Mouse (Mus musculus) liver, adult 2 months (tissue): ENCODE measurements around the gene Gng10. TPM values are rescaled to one million over a fixed set of nuclear protein-coding genes. Genes with fewer than 3 reads are reported as not detected.

Source experiments
- DNase-seq: peaks from one replicate; pipeline ENCODE4 v3.0.0-alpha.2; 2011; ENCODE audit warnings: low read depth, low spot score; ENCODE audit errors: extremely low read depth
- H3K27ac ChIP-seq: fragments of 200-500 bp; replicated peaks from 2 replicates; pipeline ENCODE4 v1.5.1; 2012; ENCODE audit warnings: low read depth, mild to moderate bottlenecking, control low read depth, inconsistent platforms, low read length; ENCODE audit not compliant: insufficient read depth
- H3K27me3 ChIP-seq: fragments of 200-500 bp; 2 replicates; pipeline ENCODE4 v1.6.1; 2012; ENCODE audit warnings: mild to moderate bottlenecking, moderate library complexity, low read length, inconsistent platforms; ENCODE audit not compliant: control insufficient read depth, insufficient read depth
- H3K36me3 ChIP-seq: fragments of 200-500 bp; 2 replicates; pipeline ENCODE4 v1.6.1; 2012; ENCODE audit warnings: low read length, inconsistent platforms; ENCODE audit not compliant: control insufficient read depth, insufficient read depth
- H3K4me1 ChIP-seq: fragments of 200-500 bp; 2 replicates; pipeline ENCODE4 v1.6.1; 2011; ENCODE audit warnings: low read length; ENCODE audit not compliant: control insufficient read depth, insufficient read depth
- H3K4me3 ChIP-seq: fragments of 200-500 bp; 2 replicates; pipeline ENCODE4 v1.5.1; 2011; ENCODE audit warnings: low read depth, mild to moderate bottlenecking, control low read depth, low read length, moderate library complexity; ENCODE audit not compliant: insufficient read depth
- H3K79me2 ChIP-seq: fragments of 200-500 bp; 2 replicates; pipeline ENCODE4 v1.6.1; 2012; ENCODE audit warnings: inconsistent platforms, mild to moderate bottlenecking, low read length, moderate library complexity; ENCODE audit not compliant: control insufficient read depth, insufficient read depth
- H3K9ac ChIP-seq: fragments of 200-500 bp; 2 replicates; pipeline ENCODE4 v1.6.1; 2012; ENCODE audit warnings: low read depth, mild to moderate bottlenecking, control low read depth, inconsistent platforms, low read length
- CTCF ChIP-seq: fragments of 200-500 bp; IDR thresholded peaks from 2 replicates; pipeline ENCODE4 v1.5.1; 2011; ENCODE audit warnings: low read depth, low read length, control low read depth
- POLR2A ChIP-seq: fragments of 200-500 bp; IDR thresholded peaks from 2 replicates; pipeline ENCODE4 v1.6.1; 2011; ENCODE audit warnings: low read length, control low read depth; ENCODE audit not compliant: insufficient read depth; ENCODE audit errors: extremely low read depth
- WGBS: fragments of 180-500 bp; shearing (Covaris S2); methylation state at CpG from one replicate; pipeline ENCODE4 v1.1.7; 2018; 5-methylcytosine and 5-hydroxymethylcytosine counted together
- polyA plus RNA-seq: library from polyadenylated mRNA; depleted of rRNA; stranded (reverse); fragments of >200 nt; gene quantifications from 2 replicates; pipeline ENCODE4 v1.2.3, GENCODE M21; 2012
- total RNA-seq: library from RNA; depleted of rRNA; stranded (reverse); fragments of >200 nt; gene quantifications from 2 replicates; pipeline ENCODE4 v1.2.3, GENCODE M21; 2014

Gene Gng10
- total and polyA plus RNA-seq, 2 experiments, result 6.0 to 14.7 TPM

DNA sequence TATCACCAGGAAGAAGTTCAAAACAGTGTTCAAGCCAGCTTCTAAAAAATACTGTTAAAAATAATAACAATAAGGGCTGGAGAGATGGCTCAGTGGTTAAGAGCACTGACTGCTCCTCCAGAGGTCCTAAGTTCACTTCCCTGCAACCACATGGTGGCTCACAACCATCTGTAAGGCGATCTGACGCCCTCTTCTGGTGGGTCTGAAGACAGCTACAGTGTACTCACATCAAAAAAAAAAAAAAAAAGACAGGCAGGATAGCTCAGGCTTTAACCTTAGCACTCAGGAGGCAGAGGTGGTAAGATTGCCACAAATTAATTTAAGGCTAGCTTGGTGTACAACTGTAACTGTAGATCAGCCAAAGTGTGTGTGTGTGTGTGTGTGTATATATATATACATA lies 34.3 kb upstream of the Gng10 start:
- 4% methylated on average over 2 of the region's 2 CpGs for WGBS
- peak; percentile 72 for DNase-seq
- H3K27ac ChIP-seq, result no peak overlapping the region
- no peak overlapping the region for H3K4me3 ChIP-seq
- H3K36me3 ChIP-seq, result no peaks in the 10 kb centered on the region
- peaks cover 12% of the 10 kb centered on the region; the same call in 1 of the 2 replicates for H3K79me2 ChIP-seq
- peaks cover 11% of the 10 kb centered on the region for H3K4me1 ChIP-seq
- no peak overlapping the region for H3K9ac ChIP-seq
- H3K27me3 ChIP-seq, result no peaks in the 10 kb centered on the region
- TF ChIP-seq POLR2A (no peak), CTCF (peak; percentile 35; the same call in 1 of the 2 replicates)

- TF ChIP-seq CTCF (no peak), POLR2A (peak; percentile 80)
- under 1% methylated on average over 84 of the region's 89 CpGs for WGBS
- DNase-seq, result peak; percentile 65
Observed at GRCm38 (mm10) chr4:59002948-59003805, 31.7 kb upstream of the Gng10 start, which contains the start of gene Gm20503. TSS of gene Gm20503 (plus strand) at chr4:59003210.

DNA sequence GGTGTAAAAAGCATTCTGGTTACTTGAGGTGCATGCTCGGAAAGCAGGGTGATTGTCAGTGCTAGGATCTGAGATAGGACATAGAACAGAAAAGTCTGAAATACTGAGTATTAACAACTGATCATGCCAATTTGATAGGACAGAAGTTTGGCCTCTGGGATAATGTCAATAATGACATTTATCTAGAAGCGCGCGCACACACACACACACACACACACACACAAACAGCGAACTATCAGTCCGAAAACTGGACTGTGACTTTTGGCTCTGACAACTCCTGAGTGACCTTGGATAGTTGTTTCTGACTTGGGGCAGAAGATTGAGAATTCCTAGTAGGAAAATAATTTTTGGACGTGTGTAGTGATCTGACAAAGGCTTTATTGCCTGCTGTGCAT lies 31.1 kb upstream of the Gng10 start:
- DNase-seq, result peak; percentile 94
- peaks cover 26% of the 10 kb centered on the region for H3K4me1 ChIP-seq
- WGBS, result 6% methylated on average over 7 of the region's 7 CpGs

More at GRCm38 (mm10) chr4:59002948-59003805, 31.7 kb upstream of the Gng10 start, which contains the start of gene Gm20503:
- Histone ChIP-seq H3K4me3 (peak within 1 kb of the TSS; percentile 62), H3K27me3 (no peaks in the 10 kb centered on the region), H3K4me1 (peaks cover 23% of the 10 kb centered on the region), H3K27ac (peak within 1 kb of the TSS; percentile 96), H3K79me2 (peaks cover 21% of the 10 kb centered on the region; the same call in 1 of the 2 replicates), H3K36me3 (no peaks in the 10 kb centered on the region), H3K9ac (peak within 1 kb of the TSS; percentile 97)

DNA sequence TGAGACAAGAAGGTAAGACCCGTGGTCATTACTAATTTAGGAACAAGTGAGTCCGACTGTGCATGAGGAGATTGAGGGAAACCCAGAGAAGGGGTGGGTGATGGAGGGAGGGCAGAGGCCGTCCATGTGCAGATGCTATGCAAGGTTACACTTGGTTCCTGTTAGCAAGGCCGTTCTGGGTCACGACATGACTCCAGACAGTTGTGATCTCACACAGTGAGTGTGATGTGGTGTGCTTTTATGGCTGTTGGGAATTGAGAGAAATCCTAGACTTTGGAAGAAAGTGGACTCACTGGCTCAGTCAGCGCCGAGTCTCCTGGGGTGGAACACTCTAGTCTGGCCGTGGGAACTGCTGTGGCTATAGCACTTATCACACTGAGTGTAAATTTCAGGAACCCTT lies 28.7 kb upstream of the Gng10 start:
- H3K79me2 ChIP-seq, result peaks cover 40% of the 10 kb centered on the region
- no peak overlapping the region for H3K9ac ChIP-seq
- TF ChIP-seq CTCF, result no peak
- TF ChIP-seq POLR2A, result no peak
- H3K4me1 ChIP-seq, result peaks cover 36% of the 10 kb centered on the region
- H3K36me3 ChIP-seq, result no peaks in the 10 kb centered on the region
- DNase-seq, result no peak
- H3K27me3 ChIP-seq, result no peaks in the 10 kb centered on the region
- no peak overlapping the region for H3K4me3 ChIP-seq
- WGBS, result 40% methylated on average over 8 of the region's 8 CpGs
- no peak overlapping the region for H3K27ac ChIP-seq

More for the DNA sequence above, 31.1 kb upstream of the Gng10 start:
- Histone ChIP-seq H3K27me3 (no peaks in the 10 kb centered on the region), H3K36me3 (no peaks in the 10 kb centered on the region), H3K9ac (peak overlapping the region; percentile 97), H3K79me2 (peaks cover 26% of the 10 kb centered on the region; the same call in 1 of the 2 replicates), H3K4me3 (peak overlapping the region; percentile 62), H3K27ac (peak overlapping the region; percentile 96)
- TF ChIP-seq CTCF (no peak), POLR2A (no peak)

DNA sequence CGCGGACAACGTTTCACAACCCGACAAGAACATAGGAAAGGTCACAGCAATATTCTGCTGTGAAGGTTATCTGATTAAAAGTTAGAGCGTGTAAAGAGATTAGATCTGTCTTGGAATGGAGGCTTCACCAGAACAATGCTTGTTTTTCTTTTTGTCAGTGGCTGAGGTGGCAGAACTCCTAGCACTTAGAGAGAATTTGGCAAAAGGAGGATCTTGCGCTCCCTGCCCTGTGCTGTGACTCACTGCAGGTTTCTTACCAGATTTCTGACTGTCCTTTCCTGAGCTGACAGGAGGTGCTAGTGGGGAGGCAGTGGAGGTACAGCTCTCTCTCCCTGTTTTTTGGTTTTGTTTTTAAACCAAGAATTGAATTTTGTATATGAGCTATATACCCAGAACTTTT lies 27.9 kb upstream of the Gng10 start:
- Histone ChIP-seq H3K27me3 (no peaks in the 10 kb centered on the region), H3K4me3 (no peak overlapping the region), H3K9ac (no peak overlapping the region; the same call in 1 of the 2 replicates), H3K27ac (no peak overlapping the region), H3K36me3 (no peaks in the 10 kb centered on the region), H3K79me2 (peaks cover 43% of the 10 kb centered on the region), H3K4me1 (peaks cover 40% of the 10 kb centered on the region)
- WGBS, result 32% methylated on average over 6 of the region's 6 CpGs
- DNase-seq, result peak; percentile 37
- TF ChIP-seq CTCF, result no peak
- TF ChIP-seq POLR2A, result no peak
